Mouse (Mus musculus) small intestine, adult 2 months (tissue): ENCODE data around the gene March6.

Source experiments
- CTCF ChIP-seq: fragments of 200-500 bp; IDR thresholded peaks from 2 replicates; pipeline ENCODE4 v1.5.1; 2012; ENCODE audit warnings: low read depth, mild to moderate bottlenecking, control low read depth, inconsistent platforms, low read length, moderate library complexity, mixed read lengths; ENCODE audit not compliant: insufficient replicate concordance, insufficient read length; ENCODE audit errors: extremely low read depth
- POLR2A ChIP-seq: fragments of 200-500 bp; IDR thresholded peaks from 2 replicates; pipeline ENCODE4 v1.6.1; 2012; ENCODE audit warnings: low read depth, mild to moderate bottlenecking, control low read depth, inconsistent platforms, low read length, moderate library complexity

DNA sequence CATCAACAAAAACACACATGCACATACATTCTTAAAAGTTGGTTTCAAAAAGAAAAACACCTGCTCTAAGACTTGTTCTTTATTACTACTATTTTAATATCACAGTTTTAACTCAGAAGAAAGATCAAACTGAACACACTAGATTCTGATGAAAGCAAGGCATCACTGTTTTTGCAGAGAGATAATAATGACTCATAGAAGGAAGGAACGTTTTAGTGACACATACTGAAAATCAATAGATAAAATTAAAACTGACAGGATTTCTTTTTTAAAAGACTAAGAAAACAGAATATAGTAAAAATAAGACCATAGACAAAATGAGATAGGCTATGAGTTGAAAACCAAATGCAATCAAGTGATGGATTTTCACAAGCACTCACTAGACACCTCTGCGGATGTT is 25.8 kb downstream of the March6 start:
- TF ChIP-seq CTCF: no peak
- TF ChIP-seq POLR2A: no peak
